Mouse (Mus musculus): Measurements from ENCODE around the gene Abcc4.

- TF ChIP-seq CTCF (IDR thresholded peaks at IDR 0.05): no peak
- TF ChIP-seq POLR2A (IDR thresholded peaks at IDR 0.05; ENCODE audit: insufficient read depth, low read depth, low read length): no peak
- TF ChIP-seq EP300 (IDR thresholded peaks at IDR 0.05; ENCODE audit: insufficient read depth, low read depth, low read length): no peak
Measured at GRCm38 (mm10) chr14:118708126-118708525, 2.1 kb upstream of the Abcc4 start.

Data from heart, adult 2 months (tissue).